Mouse (Mus musculus) liver, embryonic 13.5 days (tissue): ENCODE measurements at regions not wholly inside any gene's neighbourhood (a gene's known extent, or its start where the extent isn't known, plus 50 kb on each side); places are given as distances from the start of the nearest gene placed in this dataset.

ENCODE experiments used
- ATAC-seq: fragments of 200-750 bp; cut with Nextera tagmentation; 2 replicates; pipeline ENCODE4 v1.8.0; 2017; ENCODE audit warnings: low read depth, mild to moderate bottlenecking, moderate number of reproducible peaks, moderate library complexity
- DNase-seq: peaks from one replicate; pipeline ENCODE4 v3.0.0; 2022
- H3K27ac ChIP-seq: fragments of 300-500 bp; sonication (generic); 2 replicates; pipeline ENCODE4 v1.5.1; 2015; ENCODE audit warnings: moderate library complexity, mild to moderate bottlenecking, inconsistent platforms
- H3K27me3 ChIP-seq: fragments of 300-500 bp; sonication (generic); 2 replicates; pipeline ENCODE4 v1.6.1; 2015; ENCODE audit warnings: mild to moderate bottlenecking, inconsistent platforms
- H3K36me3 ChIP-seq: fragments of 300-500 bp; sonication (generic); 2 replicates; pipeline ENCODE4 v1.6.1; 2015; ENCODE audit warnings: mild to moderate bottlenecking, inconsistent platforms
- H3K4me1 ChIP-seq: fragments of 300-500 bp; sonication (generic); replicated peaks from 2 replicates; pipeline ENCODE4 v1.6.1; 2015; ENCODE audit warnings: inconsistent platforms
- H3K4me2 ChIP-seq: fragments of 300-500 bp; sonication (generic); 2 replicates; pipeline ENCODE4 v1.6.1; 2015; ENCODE audit warnings: inconsistent platforms, mild to moderate bottlenecking, moderate library complexity
- H3K4me3 ChIP-seq: fragments of 300-500 bp; sonication (generic); replicated peaks from 2 replicates; pipeline ENCODE4 v1.5.1; 2015; ENCODE audit warnings: mild to moderate bottlenecking, inconsistent platforms
- H3K9ac ChIP-seq: fragments of 300-500 bp; sonication (generic); 2 replicates; pipeline ENCODE4 v1.6.1; 2015; ENCODE audit warnings: mild to moderate bottlenecking, inconsistent platforms
- H3K9me3 ChIP-seq: fragments of 300-500 bp; sonication (generic); replicated peaks from 2 replicates; pipeline ENCODE4 v1.6.1; 2016; ENCODE audit warnings: inconsistent platforms
- WGBS: fragments of 180-500 bp; shearing (Covaris S2); methylation state at CpG from one replicate; pipeline ENCODE4 v1.1.7; 2015; ENCODE audit not compliant: insufficient replicate concordance; 5-methylcytosine and 5-hydroxymethylcytosine counted together

DNA sequence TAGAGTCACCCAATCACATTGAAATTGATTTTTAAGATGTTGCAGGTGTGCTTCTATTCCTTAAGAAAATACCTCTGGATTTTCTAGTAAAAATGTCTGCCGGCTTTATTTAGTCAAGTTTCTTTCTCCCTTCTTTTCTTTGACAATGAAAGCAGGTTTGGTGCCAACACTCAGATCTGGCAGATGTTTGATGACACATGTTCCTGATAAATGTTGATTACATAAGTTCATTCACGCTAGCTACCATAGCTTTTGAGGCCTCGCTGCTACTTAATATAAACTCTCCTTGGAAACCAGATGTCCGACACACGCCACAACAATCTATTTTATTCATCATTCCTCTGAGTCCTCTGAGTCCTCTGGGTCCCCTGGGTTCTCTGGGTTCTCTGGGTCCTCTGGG lies 195.7 kb upstream of the Lpp start:
- ATAC-seq (no peak), DNase-seq (no peak)
- H3K27ac ChIP-seq: no peak overlapping the region
- no peaks in the 10 kb centered on the region for H3K36me3 ChIP-seq
- peaks cover 12% of the 10 kb centered on the region; the same call in 1 of the 2 replicates for H3K4me1 ChIP-seq
- no peak overlapping the region for H3K4me3 ChIP-seq
- H3K27me3 ChIP-seq: no peaks in the 10 kb centered on the region
- no peak overlapping the region for H3K4me2 ChIP-seq
- H3K9ac ChIP-seq: no peak overlapping the region
- no peaks in the 10 kb centered on the region for H3K9me3 ChIP-seq
- 68% methylated on average over 5 of the region's 5 CpGs for WGBS

DNA sequence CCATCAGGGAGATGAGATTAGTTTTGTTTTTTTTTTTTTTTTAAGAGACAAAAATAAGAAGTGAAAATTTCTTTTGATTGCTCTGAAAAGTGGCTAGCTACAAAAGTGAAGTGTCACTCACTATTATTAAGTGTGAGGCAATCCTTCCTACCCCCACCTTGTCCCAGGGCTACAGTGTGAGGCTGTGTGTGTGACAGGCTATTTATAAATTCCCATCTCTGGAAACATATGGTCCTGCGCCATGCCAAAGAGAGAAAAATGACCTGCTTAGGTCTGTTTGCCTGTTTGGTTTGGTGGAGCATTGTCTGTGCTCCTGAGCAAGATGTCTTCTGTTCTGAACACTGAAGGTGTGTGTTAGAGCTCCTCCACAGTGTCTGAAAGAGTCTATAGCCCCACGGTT lies 199.4 kb upstream of the Lpp start:
- no peak overlapping the region for H3K4me2 ChIP-seq
- WGBS: 65% methylated on average over 2 of the region's 2 CpGs
- no peaks in the 10 kb centered on the region; the same call in 1 of the 2 replicates for H3K4me1 ChIP-seq
- H3K9ac ChIP-seq: no peak overlapping the region
- H3K36me3 ChIP-seq: no peaks in the 10 kb centered on the region
- ATAC-seq: no peak
- no peak overlapping the region for H3K27ac ChIP-seq
- no peak for DNase-seq
- no peak overlapping the region for H3K4me3 ChIP-seq
- no peaks in the 10 kb centered on the region for H3K9me3 ChIP-seq
- H3K27me3 ChIP-seq: no peaks in the 10 kb centered on the region

DNA sequence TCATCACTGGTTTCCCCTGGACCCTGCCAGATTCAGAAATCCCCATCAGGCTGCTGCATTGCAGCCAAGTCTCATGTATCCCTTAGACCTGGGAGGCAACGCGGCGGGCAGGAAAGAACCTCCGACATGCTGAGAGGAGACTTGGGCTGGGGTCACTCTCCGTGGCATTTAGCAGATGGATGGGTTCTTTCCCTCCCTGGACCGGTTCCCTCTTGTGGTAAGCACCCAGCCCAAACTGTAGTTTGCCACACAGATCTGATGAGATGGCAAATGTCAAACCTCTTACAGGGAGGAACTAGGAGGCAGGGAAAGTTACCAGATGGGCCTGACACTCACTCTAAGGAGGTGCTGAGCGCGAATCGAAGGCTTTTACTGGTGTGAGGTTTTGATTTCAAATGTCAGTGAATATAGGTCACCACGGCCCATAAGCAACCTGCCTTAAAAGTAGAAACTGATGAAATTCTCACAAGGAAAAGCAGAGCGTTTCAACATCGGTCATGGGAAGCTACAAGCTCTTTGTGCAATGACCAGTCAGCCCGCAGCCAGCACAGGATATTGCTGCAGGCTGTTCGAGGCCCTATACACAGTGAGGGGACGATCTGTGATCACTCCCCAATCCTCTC lies 199.9 kb upstream of the Lpp start:
- Histone ChIP-seq H3K4me1 (no peaks in the 10 kb centered on the region; the same call in 1 of the 2 replicates), H3K9me3 (no peaks in the 10 kb centered on the region), H3K27me3 (no peaks in the 10 kb centered on the region), H3K4me2 (no peak overlapping the region), H3K9ac (no peak overlapping the region), H3K36me3 (no peaks in the 10 kb centered on the region), H3K4me3 (no peak overlapping the region), H3K27ac (no peak overlapping the region)
- no peak for DNase-seq
- 54% methylated on average over 15 of the region's 15 CpGs for WGBS
- ATAC-seq: no peak

DNA sequence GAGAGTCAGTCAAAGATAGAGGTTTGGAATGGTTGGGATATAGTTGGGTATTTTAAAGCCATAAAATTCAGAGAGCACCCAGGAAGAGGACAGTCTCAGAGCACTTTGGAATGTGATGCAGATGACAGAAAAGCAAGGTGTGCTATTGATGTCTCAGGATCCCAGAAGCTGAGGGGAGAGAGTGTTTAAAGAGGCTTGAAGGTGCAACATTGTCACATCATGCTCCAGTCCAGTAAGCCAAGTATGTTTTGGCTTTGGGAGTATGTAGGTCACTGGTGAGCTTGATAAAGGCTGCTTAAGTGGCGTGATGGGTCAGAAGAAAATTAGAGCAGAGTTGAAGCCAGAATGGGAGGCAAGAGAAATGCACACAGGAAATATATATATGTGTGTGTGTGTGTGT lies 201.3 kb upstream of the Lpp start:
- no peak for ATAC-seq
- no peak overlapping the region for H3K9ac ChIP-seq
- 79% methylated on average over 1 of the region's 1 CpGs for WGBS
- no peak overlapping the region for H3K4me2 ChIP-seq
- no peaks in the 10 kb centered on the region for H3K27me3 ChIP-seq
- H3K36me3 ChIP-seq: no peaks in the 10 kb centered on the region
- DNase-seq: no peak
- H3K4me1 ChIP-seq: no peaks in the 10 kb centered on the region
- no peak overlapping the region for H3K4me3 ChIP-seq
- H3K9me3 ChIP-seq: no peaks in the 10 kb centered on the region
- H3K27ac ChIP-seq: no peak overlapping the region

DNA sequence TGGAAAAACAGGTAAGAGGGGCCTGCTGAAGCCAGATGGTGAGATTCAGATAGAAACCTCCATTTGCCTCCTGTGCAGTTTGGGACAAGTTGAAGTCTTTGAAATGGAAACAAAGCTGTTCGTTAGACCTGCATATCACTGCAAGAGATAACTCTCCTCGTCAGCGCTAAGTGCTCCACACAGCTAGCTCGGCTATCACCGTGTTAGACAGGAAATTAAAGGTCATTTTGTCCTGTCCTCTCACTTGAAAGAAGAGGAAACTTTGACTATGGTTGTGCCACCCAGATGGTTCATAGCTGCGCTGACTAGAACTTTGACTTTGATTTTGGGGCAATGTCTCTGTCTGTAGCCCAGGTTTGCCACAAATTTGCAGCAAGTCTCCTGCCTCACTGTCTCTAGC lies 198.5 kb upstream of the Bcl6 start:
- Histone ChIP-seq H3K27ac (no peak overlapping the region), H3K9me3 (no peaks in the 10 kb centered on the region), H3K4me2 (no peak overlapping the region), H3K9ac (no peak overlapping the region), H3K4me1 (no peaks in the 10 kb centered on the region), H3K36me3 (no peaks in the 10 kb centered on the region), H3K4me3 (no peak overlapping the region), H3K27me3 (no peaks in the 10 kb centered on the region)
- ATAC-seq (no peak), DNase-seq (no peak)
- 52% methylated on average over 6 of the region's 6 CpGs for WGBS

DNA sequence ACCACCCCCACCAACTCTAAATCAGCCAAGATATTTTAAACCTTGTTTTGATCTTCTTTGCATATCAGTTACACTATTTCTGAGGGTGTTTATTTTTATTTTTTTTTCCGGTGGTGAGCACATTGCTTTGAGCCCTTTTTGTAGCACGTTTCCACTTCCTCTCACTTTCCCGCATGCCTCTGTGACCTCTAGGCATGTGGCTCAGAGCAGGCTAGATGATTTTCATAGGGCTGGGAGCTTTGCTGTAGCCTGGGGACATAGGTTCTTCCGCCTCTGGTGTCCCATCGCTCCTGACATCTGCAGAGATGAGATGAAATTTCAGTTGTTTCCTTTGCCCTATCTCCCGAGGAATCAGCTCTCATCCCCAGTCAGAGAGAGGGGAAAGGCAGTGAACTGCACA lies 197.3 kb upstream of the Bcl6 start:
- DNase-seq (no peak), ATAC-seq (no peak)
- Histone ChIP-seq H3K4me2 (no peak overlapping the region), H3K27me3 (no peaks in the 10 kb centered on the region), H3K9ac (no peak overlapping the region), H3K9me3 (no peaks in the 10 kb centered on the region), H3K4me1 (no peaks in the 10 kb centered on the region), H3K36me3 (no peaks in the 10 kb centered on the region), H3K27ac (no peak overlapping the region), H3K4me3 (no peak overlapping the region)
- 56% methylated on average over 6 of the region's 6 CpGs for WGBS

DNA sequence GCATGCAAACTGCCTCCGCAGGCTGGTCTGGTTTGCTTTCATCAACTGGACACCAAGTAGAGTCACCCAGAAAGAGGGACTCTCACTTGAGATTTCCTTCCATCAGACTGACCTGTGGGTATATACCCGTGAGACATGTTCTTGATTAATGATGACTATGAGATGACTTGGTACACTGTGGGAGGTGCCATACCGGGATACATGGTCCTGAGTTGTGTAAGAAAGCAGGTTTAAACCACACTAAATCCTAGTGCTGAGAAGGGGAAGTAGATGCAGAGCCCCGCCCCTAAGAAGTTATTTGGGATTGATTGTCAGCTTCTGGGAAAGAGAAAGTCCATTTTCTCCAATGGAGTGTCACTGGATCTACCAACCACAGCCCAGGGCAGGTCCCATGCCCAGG lies 196.2 kb upstream of the Bcl6 start:
- no peak overlapping the region for H3K4me2 ChIP-seq
- H3K27ac ChIP-seq: no peak overlapping the region
- no peaks in the 10 kb centered on the region for H3K9me3 ChIP-seq
- H3K27me3 ChIP-seq: no peaks in the 10 kb centered on the region
- no peak for DNase-seq
- H3K4me3 ChIP-seq: no peak overlapping the region
- WGBS: 60% methylated on average over 4 of the region's 4 CpGs
- no peak overlapping the region for H3K9ac ChIP-seq
- ATAC-seq: no peak
- no peaks in the 10 kb centered on the region for H3K4me1 ChIP-seq
- H3K36me3 ChIP-seq: no peaks in the 10 kb centered on the region

DNA sequence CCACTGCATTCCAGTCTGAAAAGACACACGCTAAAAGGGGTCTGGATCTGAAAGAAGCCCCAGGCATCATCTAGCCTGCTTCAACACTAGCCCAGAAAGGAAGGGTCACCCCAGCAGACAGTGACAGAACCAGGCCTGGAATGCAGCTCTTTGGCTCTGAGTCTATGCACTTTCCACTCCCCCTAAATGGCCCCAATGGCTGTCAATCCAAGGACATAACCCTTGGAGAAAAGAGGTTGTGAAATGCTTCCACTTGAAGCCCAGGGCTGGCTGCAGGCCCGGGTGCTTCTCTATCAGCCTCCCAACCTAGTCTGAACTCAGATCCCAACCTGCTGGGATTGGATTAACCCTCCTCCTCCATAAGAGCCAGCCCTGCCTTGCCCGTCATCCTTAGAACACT lies 194.6 kb upstream of the Bcl6 start:
- no peaks in the 10 kb centered on the region for H3K4me1 ChIP-seq
- H3K36me3 ChIP-seq: no peaks in the 10 kb centered on the region
- no peaks in the 10 kb centered on the region for H3K27me3 ChIP-seq
- 55% methylated on average over 3 of the region's 3 CpGs for WGBS
- no peak for ATAC-seq
- no peak overlapping the region for H3K27ac ChIP-seq
- H3K9ac ChIP-seq: no peak overlapping the region
- H3K4me3 ChIP-seq: no peak overlapping the region
- H3K4me2 ChIP-seq: no peak overlapping the region
- no peaks in the 10 kb centered on the region for H3K9me3 ChIP-seq
- no peak for DNase-seq

DNA sequence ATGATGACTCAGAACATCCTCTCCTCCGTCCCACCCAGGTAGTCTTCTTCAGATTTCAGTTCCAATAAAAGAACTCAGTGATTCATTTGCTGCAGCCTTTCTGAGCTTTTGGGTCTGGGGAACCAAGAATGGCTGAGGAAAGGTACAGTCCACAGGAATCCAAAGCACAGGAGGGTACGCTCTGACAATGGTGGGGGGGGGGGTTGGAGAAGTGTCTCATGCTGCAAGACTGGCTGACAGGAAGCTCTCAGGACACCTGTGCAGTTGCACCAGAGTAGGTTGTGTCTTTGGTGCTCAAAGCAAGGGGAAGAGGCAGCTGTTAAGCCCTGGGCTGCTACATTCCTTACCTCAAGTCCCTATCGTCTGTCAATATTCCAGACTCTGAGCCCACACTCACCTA lies 192.7 kb upstream of the Bcl6 start:
- Histone ChIP-seq H3K27ac (no peak overlapping the region), H3K4me3 (no peak overlapping the region), H3K9me3 (no peaks in the 10 kb centered on the region), H3K9ac (no peak overlapping the region), H3K4me2 (no peak overlapping the region), H3K27me3 (no peaks in the 10 kb centered on the region), H3K4me1 (no peaks in the 10 kb centered on the region), H3K36me3 (no peaks in the 10 kb centered on the region)
- DNase-seq (no peak), ATAC-seq (no peak)
- WGBS: 56% methylated on average over 3 of the region's 3 CpGs

DNA sequence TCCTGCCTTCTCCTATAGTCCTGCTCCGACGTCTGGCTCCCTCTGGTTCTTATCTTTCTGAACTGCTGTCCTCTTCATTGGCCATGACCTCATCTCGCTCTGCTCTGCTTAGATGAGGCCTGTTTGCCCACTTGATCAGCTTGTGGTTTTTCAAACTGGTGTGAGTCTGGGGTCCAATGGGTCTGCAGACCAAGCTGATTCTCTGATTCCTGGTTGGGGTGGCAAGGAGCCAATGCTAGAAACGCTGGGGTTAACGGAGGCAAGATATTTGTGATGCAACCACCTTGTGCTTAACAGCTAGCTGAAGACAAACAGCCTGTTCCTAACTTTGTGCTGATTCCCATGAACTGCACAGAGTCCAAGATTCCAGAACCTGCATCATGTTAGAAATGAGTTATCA lies 192.0 kb upstream of the Bcl6 start:
- ATAC-seq (no peak), DNase-seq (no peak)
- H3K4me3 ChIP-seq: no peak overlapping the region
- H3K9me3 ChIP-seq: no peaks in the 10 kb centered on the region
- 47% methylated on average over 5 of the region's 5 CpGs for WGBS
- no peaks in the 10 kb centered on the region for H3K4me1 ChIP-seq
- H3K36me3 ChIP-seq: no peaks in the 10 kb centered on the region
- H3K27ac ChIP-seq: no peak overlapping the region
- H3K9ac ChIP-seq: no peak overlapping the region
- H3K27me3 ChIP-seq: no peaks in the 10 kb centered on the region
- no peak overlapping the region for H3K4me2 ChIP-seq

DNA sequence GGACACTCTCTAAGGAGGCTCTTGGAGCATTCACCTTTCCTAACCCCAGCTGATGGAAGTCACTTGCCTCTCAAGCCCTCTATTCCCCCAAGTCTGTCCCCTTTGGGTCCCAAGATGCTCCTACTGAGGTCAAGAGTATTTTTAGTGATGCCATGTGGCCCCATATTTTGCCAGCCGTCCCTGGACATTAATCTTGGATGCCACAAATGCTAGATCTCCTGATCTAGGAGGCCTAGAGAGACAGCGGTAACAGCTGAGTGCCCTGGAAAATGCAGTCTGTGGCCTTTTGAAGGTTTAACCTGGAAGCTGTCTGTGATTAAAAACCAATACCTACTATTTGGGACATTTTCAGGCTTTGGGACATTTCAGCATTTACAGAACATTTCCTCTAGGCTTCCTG lies 188.9 kb upstream of the Bcl6 start:
- WGBS: 65% methylated on average over 2 of the region's 2 CpGs
- Histone ChIP-seq H3K36me3 (no peaks in the 10 kb centered on the region), H3K4me1 (no peaks in the 10 kb centered on the region), H3K9me3 (no peaks in the 10 kb centered on the region), H3K27ac (no peak overlapping the region), H3K27me3 (no peaks in the 10 kb centered on the region), H3K4me3 (no peak overlapping the region), H3K9ac (no peak overlapping the region), H3K4me2 (no peak overlapping the region)
- ATAC-seq (no peak), DNase-seq (no peak)

DNA sequence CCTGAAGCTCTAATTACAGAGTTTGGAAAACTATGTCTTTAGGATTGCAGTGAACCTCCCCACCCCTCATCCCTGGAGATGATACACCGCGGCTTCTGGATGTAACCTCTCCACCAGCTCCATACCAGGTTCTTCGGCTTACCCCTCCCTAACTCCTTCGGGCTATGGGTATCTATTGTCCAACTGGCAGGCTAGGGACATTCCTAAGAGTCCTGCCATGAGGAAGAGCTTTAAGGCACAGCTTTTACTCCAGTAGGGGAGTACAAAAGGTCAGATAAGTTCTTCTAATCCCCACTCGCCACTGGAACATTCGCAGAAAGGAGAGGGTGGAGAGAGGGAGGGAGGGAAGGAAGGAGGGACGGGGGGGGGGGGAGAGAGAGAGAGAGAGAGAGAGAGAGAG lies 188.5 kb upstream of the Bcl6 start:
- Histone ChIP-seq H3K36me3 (no peaks in the 10 kb centered on the region), H3K27ac (no peak overlapping the region), H3K4me1 (no peaks in the 10 kb centered on the region), H3K4me2 (no peak overlapping the region), H3K9me3 (no peaks in the 10 kb centered on the region), H3K27me3 (no peaks in the 10 kb centered on the region), H3K4me3 (no peak overlapping the region), H3K9ac (no peak overlapping the region)
- WGBS: 60% methylated on average over 7 of the region's 7 CpGs
- ATAC-seq (no peak), DNase-seq (no peak)
